Mouse (Mus musculus) MEL (cell line): ENCODE data around the gene Slc5a5.

ENCODE experiments used
- GATA1 ChIP-seq: IDR thresholded peaks from 2 replicates; pipeline ENCODE4 v1.6.1; 2011; ENCODE audit warnings: low read depth, low read length, improper control_type of control experiment
- MYB ChIP-seq: IDR thresholded peaks from 2 replicates; pipeline ENCODE4 v1.6.1; 2011; ENCODE audit warnings: mild to moderate bottlenecking, low read depth, low read length, improper control_type of control experiment
- USF1 ChIP-seq: IDR thresholded peaks from 2 replicates; pipeline ENCODE4 v1.6.1; 2014; ENCODE audit warnings: low read depth, mild to moderate bottlenecking, inconsistent platforms, low read length, improper control_type of control experiment, moderate library complexity

DNA sequence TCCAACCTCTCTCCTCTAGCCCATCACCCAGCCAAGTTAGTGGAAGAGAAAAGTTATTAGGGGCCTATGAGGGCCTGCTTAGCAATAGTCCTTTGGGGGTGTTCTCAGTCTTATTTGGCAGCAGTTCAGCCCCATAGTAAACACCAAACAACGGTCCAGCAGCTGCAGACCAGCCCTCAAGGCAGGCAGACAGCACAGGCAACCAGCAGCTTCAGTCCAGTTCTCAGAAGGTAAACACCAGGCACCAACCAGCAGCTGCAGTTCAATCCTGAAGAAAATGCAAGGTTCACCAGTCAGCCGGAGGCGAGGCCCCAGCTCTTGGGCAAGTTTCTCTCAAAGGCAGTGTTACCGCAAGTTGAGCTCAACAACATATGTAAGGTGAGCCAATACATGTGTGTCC lies 40.5 kb upstream of the Slc5a5 start:
- TF ChIP-seq GATA1 (no peak), USF1 (no peak), MYB (no peak)
